Mouse (Mus musculus) liver, adult 2 months (tissue): Measurements from ENCODE around the gene Ccr9.

Experiments
- CTCF ChIP-seq: fragments of 200-500 bp; IDR thresholded peaks from 2 replicates; pipeline ENCODE4 v1.5.1; 2011; ENCODE audit warnings: low read depth, low read length, control low read depth
- POLR2A ChIP-seq: fragments of 200-500 bp; IDR thresholded peaks from 2 replicates; pipeline ENCODE4 v1.6.1; 2011; ENCODE audit warnings: low read length, control low read depth; ENCODE audit not compliant: insufficient read depth; ENCODE audit errors: extremely low read depth

DNA sequence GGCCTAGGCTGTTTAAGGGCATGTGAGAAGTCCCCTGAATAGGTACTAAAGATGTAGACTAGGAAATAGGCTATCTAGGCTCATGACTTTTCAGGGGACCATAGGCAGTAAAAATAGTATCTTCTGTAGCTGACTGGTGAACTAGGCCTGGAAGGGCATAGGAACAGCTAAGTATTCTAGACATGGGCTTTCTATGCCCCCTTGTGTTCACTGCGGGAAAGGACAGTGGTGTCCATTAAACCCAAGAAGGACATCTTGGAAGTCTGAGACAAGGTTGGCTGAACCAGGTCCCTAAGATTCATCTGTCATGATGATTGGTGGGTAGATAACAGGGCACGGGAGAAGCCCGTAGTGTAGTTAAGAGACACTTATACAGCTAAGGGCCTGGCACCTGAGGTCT is 117.9 kb downstream of the Ccr9 start:
- TF ChIP-seq POLR2A: no peak
- TF ChIP-seq CTCF: no peak
